Mouse (Mus musculus): ENCODE measurements around the gene Fkrp. TPM values are rescaled to one million over a fixed set of nuclear protein-coding genes. Genes with fewer than 3 reads are reported as not detected.

Fkrp gene
- total and polyA plus RNA-seq, 3 experiments, result 16.5 to 23.4 (median 20.3) TPM

- no peak for TF ChIP-seq MAZ (IDR thresholded peaks at IDR 0.05; ENCODE audit: low read depth, low read length)
- TF ChIP-seq MAFK (IDR thresholded peaks at IDR 0.05; ENCODE audit: insufficient replicate concordance, low read length), result no peak
- TF ChIP-seq RCOR1 (conservative IDR thresholded peaks at IDR 0.05; ENCODE audit: low read depth, low read length), result no peak
- TF ChIP-seq KAT2A (IDR thresholded peaks at IDR 0.05; ENCODE audit: insufficient replicate concordance, low read length), result no peak
- no peak for TF ChIP-seq ETS1 (conservative IDR thresholded peaks at IDR 0.05; ENCODE audit: low read depth, low read length)
- no peak for TF ChIP-seq MXI1 (IDR thresholded peaks at IDR 0.05; ENCODE audit: low read depth, low read length)
- no peak for TF ChIP-seq USF2 (conservative IDR thresholded peaks at IDR 0.05; ENCODE audit: low read depth, low read length)
- no peak for TF ChIP-seq POLR2AphosphoS2 (IDR thresholded peaks at IDR 0.05; ENCODE audit: low read depth, low read length)
- TF ChIP-seq MYC (IDR thresholded peaks at IDR 0.05; ENCODE audit: low read depth, low read length), result no peak
Observed at GRCm38 (mm10) chr7:16804409-16805028, 12.0 kb downstream of the Fkrp start (continued).

DNA sequence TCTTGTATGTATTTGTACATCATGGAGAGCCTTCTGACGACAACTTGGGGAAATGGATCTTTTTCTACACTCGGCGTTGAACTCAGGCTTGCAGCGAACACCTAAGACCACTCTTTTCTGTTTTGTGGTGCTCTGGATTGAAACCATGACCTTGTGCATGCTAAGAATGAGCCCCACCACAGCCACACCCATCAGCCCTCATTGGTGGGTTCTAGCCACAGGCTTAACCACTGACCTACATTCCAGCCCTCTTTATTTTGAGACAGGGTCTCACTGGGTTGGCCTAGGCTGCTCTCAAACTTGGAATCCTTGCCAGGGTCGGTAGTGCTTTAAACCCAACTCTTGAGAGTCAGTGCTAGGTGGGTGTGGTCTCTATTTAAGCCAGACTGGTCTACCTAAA is 21.6 kb downstream of the Fkrp start:
- TF ChIP-seq NELFE (IDR thresholded peaks at IDR 0.05; ENCODE audit: low read depth, low read length), result no peak
- TF ChIP-seq USF1 (IDR thresholded peaks at IDR 0.05; ENCODE audit: low read depth, low read length), result no peak
- no peak for TF ChIP-seq MYC (IDR thresholded peaks at IDR 0.05; ENCODE audit: low read depth, low read length)
- no peak for TF ChIP-seq RAD21 (IDR thresholded peaks at IDR 0.05; ENCODE audit: low read depth, low read length)
- TF ChIP-seq MAFK (IDR thresholded peaks at IDR 0.05; ENCODE audit: insufficient replicate concordance, low read length), result no peak
- TF ChIP-seq ZMIZ1 (IDR thresholded peaks at IDR 0.05; ENCODE audit: low read depth, low read length), result no peak
- TF ChIP-seq CHD1 (IDR thresholded peaks at IDR 0.05; ENCODE audit: low read depth, low read length), result no peak
- no peak overlapping the region for H3K9ac ChIP-seq (ENCODE audit: insufficient read depth, low read depth)
- H3K27ac ChIP-seq (ENCODE audit: insufficient read depth, low read depth), result no peak overlapping the region
- no peaks in the 10 kb centered on the region for H3K79me2 ChIP-seq (replicated peaks; ENCODE audit: control insufficient read depth, extremely low read depth, insufficient read depth, poor library complexity, severe bottlenecking)
- H3K9me3 ChIP-seq (replicated peaks; ENCODE audit: low read length), result no peaks in the 10 kb centered on the region
- peaks cover 0 to 36% of the 10 kb centered on the region in 2 experiments; a peak in 2 of 4 replicates for H3K4me1 ChIP-seq (ENCODE audit: control insufficient read depth in 1 of 2, insufficient read depth in 2 of 2)
- no peaks in the 10 kb centered on the region for H3K27me3 ChIP-seq (replicated peaks)
- in situ Hi-C loops (cut with MboI; ENCODE audit: low pct_ligation_motif_present, low pct_unique_long_range_greater_than_20kb, low sequenced_read_pairs) (loop anchor here (25.0 kb wide), 1 partner anchor 858 kb away; the partner anchor contains the start of gene Nop53), dilution Hi-C loops (cut with MboI; ENCODE audit: extremely low pct_ligation_motif_present, extremely low pct_unique_long_range_greater_than_20kb, low sequenced_read_pairs) (no loop called here)
- H3K4me3 ChIP-seq (replicated peaks in 1 of 3; ENCODE audit: low read depth in 2 of 3, low read length in 2 of 3, poor library complexity in 1 of 3), result no peak overlapping the region
- no peak for DNase-seq (ENCODE audit: extremely low read depth)
- peaks cover 75 to 91% of the 10 kb centered on the region in 2 experiments for H3K36me3 ChIP-seq (replicated peaks in 1 of 2; ENCODE audit: control insufficient read depth in 1 of 2, insufficient read depth in 1 of 2, low read length in 1 of 2)
- no peak overlapping the region for H3K4me2 ChIP-seq (ENCODE audit: insufficient read depth, low read depth, poor library complexity, severe bottlenecking)

- dilution Hi-C loops (cut with MboI; ENCODE audit: extremely low pct_ligation_motif_present, extremely low pct_unique_long_range_greater_than_20kb, low sequenced_read_pairs), result no loop called here
- H3K4me1 ChIP-seq (ENCODE audit: control insufficient read depth in 1 of 2, insufficient read depth in 2 of 2), result peaks cover 0 to 53% of the 10 kb centered on the region in 2 experiments; a peak in 2 of 4 replicates
- no peaks in the 10 kb centered on the region for H3K27me3 ChIP-seq (replicated peaks)
- H3K9me3 ChIP-seq (replicated peaks; ENCODE audit: low read length), result no peaks in the 10 kb centered on the region
- no peak overlapping the region for H3K4me2 ChIP-seq (ENCODE audit: insufficient read depth, low read depth, poor library complexity, severe bottlenecking)
- TF ChIP-seq USF1 (IDR thresholded peaks at IDR 0.05; ENCODE audit: low read depth, low read length), result no peak
- TF ChIP-seq ZKSCAN1 (IDR thresholded peaks at IDR 0.05; ENCODE audit: borderline replicate concordance, low read depth, low read length), result no peak
- TF ChIP-seq PAX5 (IDR thresholded peaks at IDR 0.05; ENCODE audit: low read length), result no peak
- TF ChIP-seq ETS1 (conservative IDR thresholded peaks at IDR 0.05; ENCODE audit: low read depth, low read length), result no peak
- no peak for TF ChIP-seq ZMIZ1 (IDR thresholded peaks at IDR 0.05; ENCODE audit: low read depth, low read length)
- no peak for TF ChIP-seq IRF4 (IDR thresholded peaks at IDR 0.05; ENCODE audit: low read depth, low read length)
- no peak for TF ChIP-seq MAFK (IDR thresholded peaks at IDR 0.05; ENCODE audit: insufficient replicate concordance, low read length)
- no peak overlapping the region for H3K9ac ChIP-seq (ENCODE audit: insufficient read depth, low read depth)
- H3K4me3 ChIP-seq (replicated peaks in 1 of 3; ENCODE audit: low read depth in 2 of 3, low read length in 2 of 3, poor library complexity in 1 of 3), result no peak overlapping the region
- DNase-seq (ENCODE audit: extremely low read depth), result no peak
- H3K27ac ChIP-seq (ENCODE audit: insufficient read depth, low read depth), result no peak overlapping the region
- in situ Hi-C loops (cut with MboI; ENCODE audit: low pct_ligation_motif_present, low pct_unique_long_range_greater_than_20kb, low sequenced_read_pairs), result loop anchor here (25.0 kb wide), 1 partner anchor 856 kb away; the partner anchor contains the start of gene Nop53
- no peaks in the 10 kb centered on the region; the same call in 1 of the 2 replicates for H3K79me2 ChIP-seq (replicated peaks; ENCODE audit: control insufficient read depth, extremely low read depth, insufficient read depth, poor library complexity, severe bottlenecking)
- peaks cover 74 to 92% of the 10 kb centered on the region in 2 experiments for H3K36me3 ChIP-seq (replicated peaks in 1 of 2; ENCODE audit: control insufficient read depth in 1 of 2, insufficient read depth in 1 of 2, low read length in 1 of 2)
Observed at GRCm38 (mm10) chr7:16793010-16793725, 23.4 kb downstream of the Fkrp start.
